Mouse (Mus musculus) cortical plate, adult 2 months (tissue): Measurements from ENCODE around the gene Myo1a.

Experiments used
- CTCF ChIP-seq: fragments of 200-500 bp; IDR thresholded peaks from 2 replicates; pipeline ENCODE4 v1.5.1; 2011; ENCODE audit warnings: mild to moderate bottlenecking, control low read depth, low read length; ENCODE audit not compliant: insufficient read depth; ENCODE audit errors: extremely low read depth
- POLR2A ChIP-seq: fragments of 200-500 bp; IDR thresholded peaks from 2 replicates; pipeline ENCODE4 v1.6.1; 2011; ENCODE audit warnings: mild to moderate bottlenecking, low read length, control low read depth; ENCODE audit not compliant: insufficient read depth; ENCODE audit errors: extremely low read depth

GRCm38 (mm10) chr10:127658076-127658475, 46.9 kb upstream of the Myo1a start:
- TF ChIP-seq POLR2A (no peak), CTCF (no peak)
